Mouse (Mus musculus): ENCODE data around the gene Dnajc3.
A peak's percentile ranks its signal among the peaks of the same experiment; 100 is the strongest.

The Dnajc3 gene

DNA sequence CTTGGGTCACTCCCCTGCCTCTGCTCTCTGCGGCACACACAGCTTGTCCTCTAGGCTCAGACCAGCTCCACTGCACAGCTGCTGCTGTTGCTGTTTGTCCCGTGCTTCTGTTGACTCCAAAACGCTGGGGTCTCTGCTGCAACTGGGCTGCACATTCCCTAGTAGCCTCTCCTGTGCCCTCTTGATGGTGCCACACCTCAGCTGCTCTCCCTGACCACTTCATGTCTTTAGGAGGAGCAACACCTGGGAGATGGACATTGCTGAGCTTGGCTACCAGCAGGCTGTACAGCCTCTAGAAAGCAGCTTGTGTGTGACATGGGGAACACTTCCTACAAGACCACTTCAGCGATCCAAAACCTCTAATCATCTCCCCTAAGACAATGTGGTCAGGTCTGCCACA, 46.4 kb downstream of the Dnajc3 start:
- DNase-seq = no peak

DNA sequence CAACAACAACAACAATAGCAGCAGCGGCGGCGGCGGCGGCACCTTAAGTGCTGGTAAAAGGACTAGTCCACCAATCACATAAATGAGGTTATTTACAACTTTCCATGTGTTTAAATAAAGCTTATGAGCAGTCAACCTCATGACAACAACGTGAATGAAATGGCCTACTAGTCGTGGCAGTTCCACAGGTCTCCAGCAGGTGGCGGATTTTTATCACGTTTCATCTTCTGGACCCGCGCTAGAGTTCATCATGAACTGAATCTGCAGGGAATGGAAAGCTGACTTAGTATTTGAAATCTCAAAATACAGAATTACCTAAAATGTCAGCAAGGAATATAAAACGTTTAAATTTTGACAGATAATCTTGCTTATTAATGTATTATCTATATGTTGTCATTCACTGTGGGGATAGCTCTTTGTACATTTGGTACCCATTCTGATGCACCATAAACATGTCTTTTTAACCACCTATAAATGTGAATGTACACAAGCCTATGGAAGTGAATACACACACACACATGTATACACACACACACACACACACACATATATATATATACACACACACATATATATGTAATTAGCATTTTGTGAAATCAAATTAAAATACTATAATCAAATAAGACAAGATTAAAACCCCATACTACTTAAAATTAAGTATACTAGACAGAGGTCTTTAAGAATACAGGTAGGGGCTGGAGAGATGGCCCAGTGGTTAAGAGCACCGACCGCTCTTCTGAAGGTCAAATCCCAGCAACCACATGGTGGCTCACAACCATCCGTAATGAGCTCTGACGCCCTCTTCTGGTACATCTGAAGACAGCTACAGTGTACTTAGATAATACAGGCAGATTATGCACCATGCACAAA, 49.1 kb downstream of the Dnajc3 start:
- no peak for DNase-seq

DNA sequence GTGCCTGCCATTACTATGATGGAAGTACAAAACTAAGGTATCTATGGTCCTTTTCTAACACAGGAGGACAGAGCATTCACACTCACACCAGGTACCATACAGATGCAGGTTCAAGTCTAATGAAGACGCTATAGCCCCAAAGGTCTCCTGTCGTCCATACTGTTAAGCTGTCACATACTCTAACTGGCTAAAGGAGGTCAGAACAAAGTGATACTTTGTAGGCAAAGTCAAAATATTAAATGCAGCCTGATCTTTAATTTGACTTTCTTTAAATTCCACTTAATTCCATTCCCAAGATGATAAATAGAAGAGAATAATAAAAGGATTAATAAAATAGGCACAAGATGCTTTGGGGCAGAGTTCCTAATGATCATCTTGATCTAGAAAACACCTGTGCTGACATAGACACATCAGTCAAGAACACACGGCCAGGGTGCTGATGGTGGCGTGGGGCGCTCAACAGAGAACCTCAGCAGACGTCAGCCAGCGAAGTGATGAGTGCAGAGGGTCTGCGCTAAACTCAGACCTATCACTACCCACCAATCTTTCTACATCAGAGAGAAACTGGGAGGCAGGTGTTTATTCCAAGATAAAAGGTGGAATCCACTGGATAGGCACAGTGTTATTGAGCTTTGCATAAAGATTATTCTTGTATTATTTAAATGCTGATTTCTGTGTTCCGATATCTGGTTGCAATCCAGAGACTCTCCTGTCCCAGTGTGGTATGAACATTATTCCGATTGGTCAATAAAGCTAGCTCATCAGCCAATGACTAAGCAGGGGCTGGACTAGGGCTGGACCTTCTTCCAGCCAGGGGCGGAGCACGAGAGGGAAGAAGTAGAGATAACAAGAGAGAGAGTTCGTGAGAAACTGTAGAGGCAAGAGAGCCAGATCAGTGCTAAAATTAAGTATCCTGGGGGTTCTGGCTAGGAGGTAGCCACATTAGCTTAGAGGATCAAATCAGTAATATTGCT, 50.0 kb downstream of the Dnajc3 start:
- DNase-seq = no peak

DNA sequence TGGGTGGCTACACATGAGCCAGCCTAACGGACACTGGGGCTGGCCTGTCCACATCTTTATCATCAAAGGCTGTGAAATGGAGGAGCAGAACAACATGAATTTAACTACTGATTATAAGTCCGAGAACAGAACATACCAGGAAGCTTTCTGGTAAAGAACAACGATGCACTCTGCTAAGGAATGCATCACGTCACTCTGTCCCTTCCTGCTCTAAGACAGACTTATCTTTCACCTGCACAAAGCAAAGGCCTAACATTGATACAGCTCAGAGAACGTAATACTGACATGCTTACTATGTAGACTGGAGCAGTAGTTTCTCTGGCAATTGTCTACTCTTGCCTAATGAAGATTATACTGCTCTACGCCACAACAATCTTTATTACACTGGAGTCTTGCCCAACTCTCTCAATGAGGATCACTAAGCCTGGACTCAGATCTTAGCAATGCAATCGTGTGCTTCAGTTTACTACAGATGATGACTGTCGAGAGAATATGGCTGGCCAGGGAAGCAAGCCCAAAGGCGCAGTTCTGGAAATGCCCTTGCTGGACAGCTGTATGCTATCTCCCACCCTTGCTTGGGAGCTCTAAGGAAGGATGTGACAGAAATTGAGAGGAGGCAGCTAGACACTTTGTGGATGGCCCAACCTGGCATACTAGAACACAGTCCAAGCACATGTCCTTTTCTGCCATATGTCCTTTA, 57.6 kb downstream of the Dnajc3 start:
- DNase-seq = no peak

DNA sequence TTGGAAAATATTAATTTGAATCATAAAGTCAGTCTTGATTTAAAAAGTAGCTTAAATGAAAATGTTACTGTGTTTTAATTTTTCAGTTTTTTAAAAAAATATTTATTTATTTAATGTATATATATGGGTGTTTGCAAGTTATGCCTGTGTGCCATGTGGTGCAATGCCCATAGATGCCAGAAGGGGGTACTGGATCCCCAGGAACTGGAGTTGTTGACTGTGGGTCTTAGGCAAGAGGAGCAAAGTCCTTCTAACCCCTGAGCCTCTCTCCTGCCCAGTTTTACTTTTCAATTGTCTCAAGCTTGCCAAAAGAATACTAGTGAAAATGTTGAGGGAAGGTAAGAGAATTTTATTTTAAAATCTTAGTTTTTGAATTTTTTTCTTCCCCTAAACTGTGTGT, 65.5 kb downstream of the Dnajc3 start:
- DNase-seq = no peak

DNA sequence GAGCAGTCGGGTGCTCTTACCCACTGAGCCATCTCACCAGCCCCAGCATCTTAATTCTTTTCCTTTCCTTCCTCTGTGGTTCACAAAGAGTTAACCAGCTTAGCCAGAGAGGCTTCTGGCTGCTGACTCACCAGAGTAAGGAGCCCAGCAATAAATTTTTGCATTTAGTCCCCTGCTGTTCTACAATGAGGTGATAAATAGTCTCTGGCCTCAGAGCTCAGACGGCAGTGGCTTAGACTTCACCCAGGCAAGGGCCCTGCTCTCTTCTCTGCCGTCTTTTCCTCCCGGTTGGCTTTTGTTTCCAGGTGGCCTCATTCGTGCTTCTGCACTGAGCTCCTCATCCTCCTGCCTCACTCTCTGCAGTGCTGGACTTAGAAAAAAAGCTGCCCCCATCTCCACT, 68.1 kb downstream of the Dnajc3 start:
- DNase-seq = no peak

DNA sequence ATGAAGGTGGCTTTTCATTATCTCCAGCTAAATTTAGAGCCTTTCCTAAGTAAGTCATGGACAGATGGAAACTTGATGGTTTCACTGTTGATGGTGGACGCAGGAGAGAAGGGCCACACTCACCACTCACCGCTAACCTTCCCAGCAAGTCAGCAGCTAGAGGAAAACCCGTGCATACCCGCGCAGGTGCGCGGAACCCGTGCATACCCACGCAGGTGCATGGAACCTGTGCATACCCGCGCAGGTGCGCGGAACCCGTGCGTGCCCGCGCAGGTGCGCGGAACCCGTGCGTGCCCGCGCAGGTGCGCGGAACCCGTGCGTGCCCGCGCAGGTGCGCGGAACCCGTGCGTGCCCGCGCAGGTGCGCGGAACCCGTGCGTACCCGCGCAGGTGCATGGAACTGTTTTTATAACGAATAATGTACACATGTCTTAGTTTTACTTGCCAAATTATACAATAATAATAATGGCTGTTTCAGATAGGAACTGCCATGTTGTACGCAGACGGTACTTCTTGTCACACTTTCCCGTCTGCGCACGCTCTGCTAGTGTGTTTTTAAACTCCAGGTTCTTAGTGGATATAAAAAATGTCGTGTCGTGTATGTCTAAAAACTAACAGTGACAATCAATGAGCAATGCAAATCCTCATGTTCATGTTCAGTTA, 68.8 kb downstream of the Dnajc3 start:
- no peak for DNase-seq

DNA sequence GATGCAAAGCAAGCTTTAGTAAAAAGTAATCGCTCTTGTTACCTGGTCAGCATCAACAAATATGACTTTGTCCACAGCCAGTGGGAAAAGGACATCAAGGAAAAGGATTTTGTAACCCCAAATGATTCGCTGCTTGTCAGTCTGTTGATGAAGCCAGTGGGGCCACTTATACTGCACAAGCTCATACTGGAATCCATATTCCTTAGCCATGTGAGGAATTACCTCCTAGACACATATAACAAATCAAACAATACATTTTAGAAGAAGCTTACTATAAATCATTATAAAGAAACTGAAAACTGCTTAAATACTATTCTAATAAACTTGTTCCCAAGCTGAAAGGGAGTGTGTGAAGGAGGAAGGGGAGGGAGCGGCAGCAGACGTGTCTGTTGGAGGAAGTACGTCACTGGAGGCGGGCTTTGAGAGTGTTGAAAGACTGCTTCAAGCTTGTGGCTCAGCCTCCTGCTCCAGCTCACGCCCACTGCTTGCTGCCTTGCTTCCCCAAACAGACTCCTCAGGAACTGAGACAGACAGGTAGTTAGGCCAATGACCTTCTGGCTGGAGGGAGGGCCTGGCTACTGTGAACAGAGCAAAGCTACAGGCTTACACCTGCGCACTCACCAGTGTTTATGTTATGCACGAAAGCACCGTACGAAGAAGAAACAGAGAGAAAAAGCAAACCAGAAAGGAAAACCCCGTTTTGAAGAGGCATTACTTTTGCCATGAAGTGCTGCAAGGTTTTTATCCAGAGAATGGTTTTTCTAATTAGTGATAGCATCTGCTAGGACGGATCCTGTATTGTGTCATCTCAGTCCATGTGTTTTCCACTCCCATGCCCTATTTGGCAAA, 69.6 kb downstream of the Dnajc3 start:
- DNase-seq = peak; percentile 100

DNA sequence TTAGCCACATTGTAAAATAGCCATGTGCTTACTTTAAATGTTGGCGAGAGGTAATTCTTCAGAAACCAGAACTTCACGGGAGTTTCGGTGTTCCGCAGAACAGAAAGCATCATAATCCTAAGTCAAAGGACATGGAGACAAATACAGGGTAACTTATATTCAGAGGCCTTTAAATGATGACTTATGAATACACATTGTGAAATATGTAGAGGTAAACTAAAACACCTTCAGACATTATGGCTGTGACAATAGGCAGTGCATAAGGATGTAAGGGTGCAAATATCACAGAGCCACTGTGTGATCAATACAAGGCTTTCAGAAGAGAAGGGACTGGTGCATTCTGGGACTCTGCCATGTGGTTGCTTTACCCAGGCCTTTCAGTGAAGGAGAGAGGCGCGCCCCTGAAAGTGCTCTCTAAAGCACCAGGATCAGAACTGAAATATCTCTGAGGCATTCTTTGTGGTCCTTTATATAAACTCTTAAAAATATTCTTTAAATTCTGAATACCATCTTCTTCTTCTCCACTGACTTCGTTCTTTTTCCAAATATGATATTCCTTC, 70.3 kb downstream of the Dnajc3 start:
- DNase-seq = no peak

DNA sequence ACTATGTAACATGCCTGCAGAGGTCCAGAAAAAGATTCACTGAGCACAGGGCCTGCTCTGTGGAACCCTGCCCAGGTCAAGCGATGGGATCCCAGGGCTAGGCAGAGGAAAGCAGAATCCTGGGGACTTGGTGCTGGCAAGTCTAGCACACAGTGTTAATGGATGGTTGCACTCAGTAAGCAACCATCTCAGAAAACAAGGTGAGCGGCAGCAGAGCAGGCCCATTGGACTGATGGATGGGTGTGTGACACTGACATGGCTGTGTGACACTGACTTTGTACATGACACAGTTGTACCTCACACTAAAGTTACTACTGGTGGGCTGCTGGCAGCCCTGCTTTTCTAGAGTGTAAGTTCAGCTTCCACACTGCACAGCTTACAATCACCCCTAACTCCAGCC, 71.8 kb downstream of the Dnajc3 start:
- DNase-seq = no peak

DNA sequence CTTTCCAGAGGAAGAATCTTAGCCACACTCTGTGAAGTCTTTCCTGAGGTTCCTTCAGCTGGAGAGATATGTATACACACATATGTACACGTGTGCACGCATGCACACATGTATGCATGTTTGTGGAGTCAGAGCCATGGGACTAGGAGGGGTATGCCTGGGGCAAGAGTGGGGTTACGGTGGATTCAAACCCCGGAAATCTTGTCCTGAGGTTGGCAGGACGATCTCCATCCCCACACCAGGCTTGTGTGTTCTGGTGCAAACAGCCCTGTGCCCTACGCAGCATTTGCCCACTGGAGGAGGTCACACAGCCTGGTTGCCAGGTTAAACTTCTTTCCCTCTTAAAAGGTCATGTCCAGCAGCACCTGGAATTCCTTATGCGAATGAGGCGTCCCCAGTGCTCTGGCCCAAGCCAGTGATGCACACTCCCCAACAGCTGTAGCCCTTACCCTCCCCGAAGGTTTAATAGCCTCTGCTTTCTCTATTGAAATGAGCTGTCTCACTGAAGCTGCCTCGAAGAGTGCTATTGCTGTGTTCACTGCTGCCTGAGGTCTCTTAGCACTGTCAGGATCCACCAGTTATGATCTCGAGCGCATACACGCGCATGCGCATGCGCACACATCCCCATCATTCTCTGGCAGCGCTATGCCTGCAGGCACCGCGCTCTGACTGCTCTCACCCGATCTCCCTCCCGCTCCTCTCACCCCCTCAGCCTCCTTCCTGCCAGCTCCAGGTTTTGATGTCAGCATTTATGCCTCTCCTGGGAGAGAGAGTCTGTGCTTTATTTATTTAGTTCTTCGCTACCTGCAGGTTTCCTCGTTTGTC, 75.0 kb downstream of the Dnajc3 start:
- DNase-seq = peak; percentile 82

DNA sequence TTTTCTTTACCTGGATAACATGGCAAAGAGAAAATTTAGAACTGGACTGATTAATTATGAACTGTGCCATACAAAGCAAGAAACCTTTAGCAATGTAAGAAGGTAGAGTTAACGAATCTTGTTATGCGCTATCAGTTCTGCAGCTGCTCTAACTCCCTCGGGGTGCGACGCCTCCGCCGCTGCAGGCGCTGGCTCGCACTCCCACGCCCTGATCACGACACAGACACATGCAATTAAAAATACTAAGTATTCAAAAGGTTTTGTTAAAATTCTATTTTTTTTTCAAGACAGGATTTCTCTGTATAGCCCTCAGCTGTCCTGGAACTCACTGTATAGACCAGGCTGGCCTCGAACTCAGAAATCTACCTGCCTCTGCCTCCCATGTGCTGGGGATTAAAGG, 75.8 kb downstream of the Dnajc3 start:
- DNase-seq = peak; percentile 47

DNA sequence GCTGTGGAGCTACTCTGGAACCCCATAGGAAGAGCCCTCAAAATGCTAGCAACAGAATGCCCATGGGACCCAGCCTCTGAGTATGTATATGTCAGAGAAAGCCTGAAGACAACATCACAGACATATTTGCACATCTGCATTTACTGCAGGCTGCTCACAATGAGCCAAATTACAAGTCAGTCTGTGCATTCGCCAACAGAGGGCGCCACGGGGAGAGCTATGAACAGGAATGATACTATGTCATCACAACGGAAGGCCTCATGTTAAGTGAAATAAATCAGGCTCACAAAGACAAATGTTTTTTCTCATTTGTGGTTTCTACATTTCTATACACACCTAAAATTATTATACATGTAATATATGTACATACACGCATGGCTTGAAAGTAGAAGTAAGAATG, 88.1 kb downstream of the Dnajc3 start:
- DNase-seq = no peak

DNA sequence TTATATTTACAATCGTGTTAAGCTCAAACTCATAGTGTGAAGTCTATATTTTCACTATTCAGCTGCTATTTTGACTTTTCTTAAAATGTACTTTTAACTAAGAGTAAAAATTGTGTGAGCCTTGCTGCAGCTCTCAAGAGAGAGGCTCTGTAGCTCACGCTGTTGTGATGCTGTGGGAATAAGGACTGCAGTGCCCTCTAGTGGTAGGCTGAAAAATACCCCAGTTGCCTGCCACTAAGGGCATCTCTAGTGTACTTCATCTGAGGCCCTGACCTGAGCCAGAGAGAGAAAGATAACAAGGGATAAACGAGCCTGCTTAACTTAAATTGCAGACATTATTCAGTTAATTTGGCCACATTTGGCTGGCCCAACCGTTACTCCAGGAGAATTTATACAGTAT, 89.4 kb downstream of the Dnajc3 start:
- peak; percentile 75 for DNase-seq

DNA sequence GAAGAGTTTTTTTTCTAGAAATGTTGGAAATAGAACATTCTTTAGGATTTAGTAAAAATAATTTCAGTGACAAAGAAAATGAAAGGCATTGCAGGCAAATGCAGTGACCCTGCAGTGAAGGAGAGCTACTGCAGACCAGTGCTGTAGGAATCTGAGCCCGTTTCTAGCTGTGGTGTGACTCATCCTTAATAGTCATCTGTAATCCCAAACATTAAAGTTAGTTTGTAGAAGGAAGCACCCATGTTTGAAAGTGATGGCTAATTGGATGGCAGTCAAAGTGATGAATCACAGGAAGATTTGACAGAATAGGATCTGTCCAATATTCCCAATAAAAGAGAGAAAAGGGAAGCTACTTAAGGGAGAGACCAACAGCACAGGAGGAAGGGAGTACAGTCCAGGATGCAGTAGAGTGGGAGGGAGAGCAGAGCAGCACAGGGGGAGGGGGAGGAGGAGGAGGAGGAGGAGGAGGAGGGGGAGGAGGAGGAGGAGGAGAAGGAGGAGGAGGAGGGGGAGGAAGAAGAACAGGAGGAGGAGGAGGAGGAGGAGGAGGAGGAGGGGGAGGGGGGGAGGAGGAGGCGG, 90.0 kb downstream of the Dnajc3 start:
- no peak for DNase-seq

Measured in layer of hippocampus, adult 9-11 months (tissue).